Mouse (Mus musculus) ES-Bruce4 (cell line): ENCODE results near the gene Prss27.

ENCODE experiments used
- CTCF ChIP-seq: IDR thresholded peaks from one replicate; pipeline ENCODE4 v1.8.1; 2011; ENCODE audit warnings: low read depth, low read length
- POLR2A ChIP-seq: IDR thresholded peaks from one replicate; pipeline ENCODE4 v1.8.1; 2011; ENCODE audit warnings: low read length; ENCODE audit not compliant: insufficient read depth

GRCm38 (mm10) chr17:24000404-24000803 lies 37.5 kb upstream of the Prss27 start:
- TF ChIP-seq POLR2A, result no peak
- no peak for TF ChIP-seq CTCF
